Mouse (Mus musculus) lung, postnatal 0 days (tissue): ENCODE data around the gene Apoe. TPM values are rescaled to one million over a fixed set of nuclear protein-coding genes. Genes with fewer than 3 reads are reported as not detected.

Source experiments
- ATAC-seq: fragments of 200-750 bp; cut with Nextera tagmentation; 2 replicates; pipeline ENCODE4 v1.8.0; 2017; ENCODE audit warnings: moderate library complexity
- DNase-seq: peaks from one replicate; pipeline ENCODE4 v3.0.0-alpha.2; 2016; ENCODE audit warnings: low spot score
- H3K27ac ChIP-seq: fragments of 300-500 bp; sonication (generic); 2 replicates; pipeline ENCODE4 v1.5.1; 2014; ENCODE audit warnings: antibody characterized with exemption, mild to moderate bottlenecking, low read length, mixed read lengths
- H3K27me3 ChIP-seq: fragments of 300-500 bp; sonication (generic); replicated peaks from 2 replicates; pipeline ENCODE4 v1.6.1; 2014; ENCODE audit warnings: low read length, mixed read lengths; ENCODE audit not compliant: insufficient read depth
- H3K36me3 ChIP-seq: fragments of 300-500 bp; sonication (generic); 2 replicates; pipeline ENCODE4 v1.6.1; 2014; ENCODE audit warnings: low read length, mixed read lengths; ENCODE audit not compliant: insufficient read depth
- H3K4me1 ChIP-seq: fragments of 300-500 bp; sonication (generic); 2 replicates; pipeline ENCODE4 v1.6.1; 2014; ENCODE audit warnings: antibody characterized with exemption, low read depth, low read length, mixed read lengths; ENCODE audit not compliant: insufficient read depth
- H3K4me2 ChIP-seq: fragments of 300-500 bp; sonication (generic); replicated peaks from 2 replicates; pipeline ENCODE4 v1.6.1; 2014; ENCODE audit warnings: low read depth, mild to moderate bottlenecking, low read length, moderate library complexity, mixed read lengths
- H3K4me3 ChIP-seq: fragments of 300-500 bp; sonication (generic); 2 replicates; pipeline ENCODE4 v1.5.1; 2014; ENCODE audit warnings: low read depth, low read length
- H3K9ac ChIP-seq: fragments of 300-500 bp; sonication (generic); replicated peaks from 2 replicates; pipeline ENCODE4 v1.6.1; 2014; ENCODE audit warnings: low read depth, mild to moderate bottlenecking
- H3K9me3 ChIP-seq: fragments of 300-500 bp; sonication (generic); 2 replicates; pipeline ENCODE4 v1.6.1; 2016; ENCODE audit warnings: low read length, mixed read lengths
- CTCF ChIP-seq: IDR thresholded peaks from 2 replicates; pipeline ENCODE4 v1.5.1; 2016; ENCODE audit warnings: antibody characterized with exemption, mild to moderate bottlenecking
- EP300 ChIP-seq: IDR thresholded peaks from 2 replicates; pipeline ENCODE4 v1.6.1; 2016; ENCODE audit warnings: antibody characterized with exemption, mild to moderate bottlenecking, control low read depth
- WGBS: fragments of 180-500 bp; shearing (Covaris S2); extraction: QIAGEN DNeasy Blood & Tissue Kit; methylation state at CpG from one replicate; pipeline ENCODE4 v1.1.7; 2014; 5-methylcytosine and 5-hydroxymethylcytosine counted together
- polyA plus RNA-seq: library from polyadenylated mRNA; unstranded; fragments of >200 nt; fragmentation: Nextera tagmentation; extraction: Ambion mirVana; gene quantifications from 2 replicates; pipeline ENCODE4 v1.2.1, GENCODE M21; 2015

Apoe gene
- polyA plus RNA-seq, 1 experiment from 2014 or later = 1,006 TPM

- TF ChIP-seq EP300 (no peak), CTCF (peak; percentile 51)
- ATAC-seq (no peak), DNase-seq (no peak)
- Histone ChIP-seq H3K36me3 (no peaks in the 10 kb centered on the region), H3K27me3 (no peaks in the 10 kb centered on the region), H3K4me2 (no peak overlapping the region), H3K4me3 (no peak overlapping the region), H3K4me1 (peaks cover 17% of the 10 kb centered on the region; the same call in 1 of the 2 replicates), H3K9me3 (no peaks in the 10 kb centered on the region), H3K9ac (no peak overlapping the region), H3K27ac (no peak overlapping the region)
- 66% methylated on average over 3 of the region's 3 CpGs for WGBS
Observed at GRCm38 (mm10) chr7:19666750-19667149, 32.2 kb downstream of the Apoe start.

GRCm38 (mm10) chr7:19664955-19665841 is 33.8 kb downstream of the Apoe start, which contains the start of gene Clptm1:
Gene Clptm1 (minus strand): TSS chr7:19665033.
- Histone ChIP-seq H3K9ac (peak within 1 kb of the TSS; percentile 94), H3K9me3 (no peaks in the 10 kb centered on the region), H3K27ac (peak within 1 kb of the TSS; percentile 91), H3K27me3 (no peaks in the 10 kb centered on the region), H3K4me3 (peak within 1 kb of the TSS; percentile 98), H3K36me3 (no peaks in the 10 kb centered on the region), H3K4me2 (peak within 1 kb of the TSS; percentile 90), H3K4me1 (peaks cover 17% of the 10 kb centered on the region; the same call in 1 of the 2 replicates)
- WGBS = 2% methylated on average over 63 of the region's 63 CpGs
- DNase-seq (peak; percentile 98), ATAC-seq (peak; percentile 88)
- TF ChIP-seq CTCF = peak; percentile 68
- peak; percentile 80 for TF ChIP-seq EP300

- TF ChIP-seq EP300 = no peak
- 0 out of 2 replicates have a peak, but pooled peaks have one; percentile 20 for TF ChIP-seq CTCF
- Histone ChIP-seq H3K27me3 (no peaks in the 10 kb centered on the region), H3K9ac (peak overlapping the region; percentile 94), H3K4me3 (peak overlapping the region; percentile 98), H3K9me3 (no peaks in the 10 kb centered on the region), H3K27ac (peak overlapping the region; percentile 66), H3K4me2 (peak overlapping the region; percentile 90), H3K36me3 (no peaks in the 10 kb centered on the region), H3K4me1 (peaks cover 17% of the 10 kb centered on the region; the same call in 1 of the 2 replicates)
- peak; percentile 21 for ATAC-seq
- DNase-seq = no peak
- WGBS = under 1% methylated on average over 34 of the region's 37 CpGs
Observed at GRCm38 (mm10) chr7:19664455-19664954, 34.5 kb downstream of the Apoe start.

- no peaks in the 10 kb centered on the region for H3K36me3 ChIP-seq
- no peaks in the 10 kb centered on the region for H3K27me3 ChIP-seq
- H3K9me3 ChIP-seq = no peaks in the 10 kb centered on the region
- H3K9ac ChIP-seq = peak overlapping the region; percentile 94
- H3K27ac ChIP-seq = no peak overlapping the region
- 9% methylated on average over 8 of the region's 8 CpGs for WGBS
- TF ChIP-seq CTCF = no peak
- no peak for TF ChIP-seq EP300
- no peak for DNase-seq
- H3K4me3 ChIP-seq = peak overlapping the region; percentile 98
- peaks cover 17% of the 10 kb centered on the region; the same call in 1 of the 2 replicates for H3K4me1 ChIP-seq
- peak overlapping the region; percentile 90 for H3K4me2 ChIP-seq
- no peak for ATAC-seq
Observed at GRCm38 (mm10) chr7:19663940-19664339, 35.0 kb downstream of the Apoe start.

GRCm38 (mm10) chr7:19652614-19653013 is 46.4 kb downstream of the Apoe start:
- TF ChIP-seq EP300 (no peak), CTCF (no peak)
- Histone ChIP-seq H3K4me3 (no peak overlapping the region), H3K4me1 (no peaks in the 10 kb centered on the region), H3K36me3 (peaks cover 17% of the 10 kb centered on the region), H3K27ac (no peak overlapping the region), H3K27me3 (no peaks in the 10 kb centered on the region), H3K9ac (no peak overlapping the region), H3K4me2 (no peak overlapping the region), H3K9me3 (no peaks in the 10 kb centered on the region)
- no peak for DNase-seq
- 92% methylated on average over 2 of the region's 2 CpGs for WGBS
- ATAC-seq = no peak

- no peak overlapping the region for H3K4me3 ChIP-seq
- no peaks in the 10 kb centered on the region for H3K9me3 ChIP-seq
- no peak overlapping the region for H3K27ac ChIP-seq
- TF ChIP-seq CTCF (no peak), EP300 (no peak)
- H3K36me3 ChIP-seq = peaks cover 17% of the 10 kb centered on the region
- no peak overlapping the region for H3K9ac ChIP-seq
- H3K4me1 ChIP-seq = no peaks in the 10 kb centered on the region
- WGBS = 80% methylated on average over 6 of the region's 6 CpGs
- peak; percentile 59; the same call in 1 of the 2 replicates for ATAC-seq
- DNase-seq = no peak
- no peak overlapping the region for H3K4me2 ChIP-seq
- H3K27me3 ChIP-seq = no peaks in the 10 kb centered on the region
Observed at GRCm38 (mm10) chr7:19651063-19651786, 47.8 kb downstream of the Apoe start.

Other genes starting within 250 kb of the Apoe start
- 7.4 and 7.9 TPM in 2 replicates for gene Mark4, start 240.4 kb downstream of the Apoe start, polyA plus RNA-seq
- gene Exoc3l2, start 235.9 kb downstream of the Apoe start, polyA plus RNA-seq = 1.1 and 1.4 TPM in 2 replicates
- gene Bloc1s3, start 190.8 kb downstream of the Apoe start, polyA plus RNA-seq = 2.6 and 3.0 TPM in 2 replicates
- gene Trappc6a, start 190.8 kb downstream of the Apoe start, polyA plus RNA-seq = 85.5 and 91.9 TPM in 2 replicates
- gene Nkpd1, start 181.3 kb downstream of the Apoe start, polyA plus RNA-seq = 0.05 and 0.15 TPM in 2 replicates
- gene Ppp1r37, start 136.1 kb downstream of the Apoe start, polyA plus RNA-seq = 19.1 and 20.3 TPM in 2 replicates
- gene Zfp296, start 121.9 kb downstream of the Apoe start, polyA plus RNA-seq = 0.76 and 0.88 TPM in 2 replicates
- gene Gemin7, start 121.6 kb downstream of the Apoe start, polyA plus RNA-seq = 161 and 163 TPM in 2 replicates
- 22.6 and 23.8 TPM in 2 replicates for gene Clasrp, start 94.7 kb downstream of the Apoe start, polyA plus RNA-seq
- 15.6 and 29.8 TPM in 2 replicates for gene Relb, start 69.8 kb downstream of the Apoe start, polyA plus RNA-seq
- 76.9 and 78.8 TPM in 2 replicates for gene Clptm1, start 34.2 kb downstream of the Apoe start, polyA plus RNA-seq
- gene Apoc2, start 21.2 kb downstream of the Apoe start, polyA plus RNA-seq = 4.2 and 4.9 TPM in 2 replicates
- not detected in 2 replicates for gene Gm44805, start 17.8 kb downstream of the Apoe start, polyA plus RNA-seq
- 0.38 and 0.88 TPM in 2 replicates for gene Apoc4, start 17.7 kb downstream of the Apoe start, polyA plus RNA-seq
- 61.1 and 63.8 TPM in 2 replicates for gene Apoc1, start 6.5 kb downstream of the Apoe start, polyA plus RNA-seq
- 60.8 and 62.4 TPM in 2 replicates for gene Tomm40, start 16.2 kb upstream of the Apoe start, polyA plus RNA-seq
- gene Nectin2, start 51.3 kb upstream of the Apoe start, polyA plus RNA-seq = 113 and 116 TPM in 2 replicates
- 477 and 507 TPM in 2 replicates for gene Bcam, start 71.8 kb upstream of the Apoe start, polyA plus RNA-seq
- gene Cblc, start 97.6 kb upstream of the Apoe start, polyA plus RNA-seq = 18.4 and 23.9 TPM in 2 replicates
- gene Bcl3, start 123.6 kb upstream of the Apoe start, polyA plus RNA-seq = 8.3 and 20.0 TPM in 2 replicates
- gene Gm19345, start 152.8 kb upstream of the Apoe start, polyA plus RNA-seq = 0.12 and 0.24 TPM in 2 replicates
- gene Ceacam16, start 162.1 kb upstream of the Apoe start, polyA plus RNA-seq = 0.13 and 0.18 TPM in 2 replicates
- 0.04 TPM in 1 of 2 replicates, not detected in the other for gene Ceacam19, start 188.8 kb upstream of the Apoe start, polyA plus RNA-seq
- 20.8 and 24.3 TPM in 2 replicates for gene Pvr, start 222.0 kb upstream of the Apoe start, polyA plus RNA-seq